Mouse (Mus musculus) cerebral cortex, adult 2 months (tissue): ENCODE results near the gene Camk2b.

ENCODE experiments used
- WGBS: fragments of 180-500 bp; shearing (Covaris S2); methylation state at CpG from one replicate; pipeline ENCODE4 v1.1.7; 2018; 5-methylcytosine and 5-hydroxymethylcytosine counted together

Gene Camk2b

GRCm38 (mm10) chr11:5981323-5981722 is 84.8 kb downstream of the Camk2b start:
- WGBS: 77% methylated on average over 7 of the region's 7 CpGs

- 65% methylated on average over 8 of the region's 8 CpGs for WGBS
These were observed 85.6 kb downstream of the Camk2b start for GRCm38 (mm10) chr11:5980561-5980960.

- 84% methylated on average over 2 of the region's 2 CpGs for WGBS
These were observed 86.1 kb downstream of the Camk2b start for GRCm38 (mm10) chr11:5980108-5980507.

- 85% methylated on average over 7 of the region's 7 CpGs for WGBS
These were observed 87.1 kb downstream of the Camk2b start for GRCm38 (mm10) chr11:5979088-5979487.

- 28% methylated on average over 9 of the region's 9 CpGs for WGBS
These were observed 90.1 kb downstream of the Camk2b start for GRCm38 (mm10) chr11:5976106-5976505.

- WGBS: 59% methylated on average over 2 of the region's 2 CpGs
These were observed 91.1 kb downstream of the Camk2b start for GRCm38 (mm10) chr11:5975068-5975467.

GRCm38 (mm10) chr11:5974053-5974452 is 92.1 kb downstream of the Camk2b start:
- 71% methylated on average over 6 of the region's 6 CpGs for WGBS

- 52% methylated on average over 7 of the region's 7 CpGs for WGBS
These were observed 93.0 kb downstream of the Camk2b start for GRCm38 (mm10) chr11:5973151-5973550.

GRCm38 (mm10) chr11:5971202-5971601 is 95.0 kb downstream of the Camk2b start:
- 69% methylated on average over 7 of the region's 7 CpGs for WGBS

GRCm38 (mm10) chr11:5968223-5968622 is 97.9 kb downstream of the Camk2b start:
- WGBS: 73% methylated on average over 6 of the region's 6 CpGs

GRCm38 (mm10) chr11:5966751-5967150 is 99.4 kb downstream of the Camk2b start:
- whole genome bisulfite sequencing: 60% methylated on average over 3 of the region's 3 CpGs

GRCm38 (mm10) chr11:5965865-5966264 is 100.3 kb downstream of the Camk2b start:
- 56% methylated on average over 11 of the region's 11 CpGs for WGBS

GRCm38 (mm10) chr11:5960051-5960450 is 106.1 kb downstream of the Camk2b start:
- WGBS: 33% methylated on average over 2 of the region's 2 CpGs

GRCm38 (mm10) chr11:5955546-5956276 is 110.5 kb downstream of the Camk2b start, which contains the start of gene Ykt6:
Ykt6 (plus strand) TSS chr11:5955693.
- WGBS: under 1% methylated on average over 71 of the region's 71 CpGs

GRCm38 (mm10) chr11:5954965-5955504 is 111.1 kb downstream of the Camk2b start:
- WGBS: 2% methylated on average over 7 of the region's 7 CpGs

- WGBS: 82% methylated on average over 5 of the region's 5 CpGs
These were observed 111.7 kb downstream of the Camk2b start for GRCm38 (mm10) chr11:5954435-5954834.

- WGBS: 32% methylated on average over 8 of the region's 8 CpGs
These were observed 112.9 kb downstream of the Camk2b start for GRCm38 (mm10) chr11:5953130-5953765.

- WGBS: 81% methylated on average over 5 of the region's 5 CpGs
These were observed 113.7 kb downstream of the Camk2b start for GRCm38 (mm10) chr11:5952501-5952900.

GRCm38 (mm10) chr11:5949586-5950352 is 116.4 kb downstream of the Camk2b start, which contains the start of gene Gck:
Gck (minus strand) TSS chr11:5950081.
- WGBS: 69% methylated on average over 8 of the region's 8 CpGs

GRCm38 (mm10) chr11:5948546-5949250 is 117.5 kb downstream of the Camk2b start:
- 67% methylated on average over 10 of the region's 10 CpGs for whole genome bisulfite sequencing

GRCm38 (mm10) chr11:5947796-5948195 is 118.4 kb downstream of the Camk2b start:
- WGBS: 83% methylated on average over 4 of the region's 4 CpGs
